Mouse (Mus musculus) CD4-positive, CD25-positive, alpha-beta regulatory T cell, adult 4 months (primary cell): Measurements from ENCODE around the gene Birc5. TPM values are rescaled to one million over a fixed set of nuclear protein-coding genes. Genes with fewer than 3 reads are reported as not detected.

Experiments
- ATAC-seq: one replicate; pipeline ENCODE4 v1.8.0; 2017
- polyA plus RNA-seq, 2 experiments: library from polyadenylated mRNA; unstranded; fragments of 100-300 nt; shearing (Covaris generic); gene quantifications; one replicate each; pipeline ENCODE4 v1.2.1; 2017

Birc5 gene
- polyA plus RNA-seq, 2 experiments from 2014 or later: 16.9 to 31.5 TPM

DNA sequence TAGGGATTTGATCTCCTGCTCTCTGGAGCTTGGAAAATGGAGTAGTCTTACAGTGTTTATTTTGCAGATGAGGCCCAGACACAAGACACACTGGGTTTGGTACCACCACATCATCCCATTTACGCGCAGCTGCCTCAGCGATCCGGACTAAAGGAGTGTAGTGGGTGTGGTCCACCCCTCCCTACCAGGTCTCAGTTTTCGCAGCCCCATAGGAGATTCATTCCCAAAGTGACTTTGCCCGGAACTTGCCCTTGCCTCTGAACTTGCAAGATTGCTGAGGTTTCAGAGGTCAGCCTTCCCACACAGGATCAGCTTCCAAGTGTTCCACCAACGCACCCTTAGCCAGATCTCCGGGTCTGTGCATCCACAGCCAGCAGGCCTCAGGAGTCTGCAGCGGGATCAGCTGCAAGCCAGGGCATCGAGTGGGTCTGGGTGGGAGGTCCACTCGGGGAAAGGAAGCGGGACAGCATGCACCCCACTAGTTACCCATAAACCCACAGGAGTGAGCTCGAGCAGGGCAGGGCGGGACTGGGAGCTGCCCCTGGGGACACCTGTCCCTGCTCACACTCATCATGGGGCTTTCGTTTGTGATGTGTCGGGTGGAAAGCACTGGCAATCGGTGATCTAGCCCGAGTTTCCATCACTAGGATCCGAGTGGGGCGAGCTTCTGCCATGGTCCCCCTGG is 39.3 kb downstream of the Birc5 start:
- no peak for ATAC-seq

DNA sequence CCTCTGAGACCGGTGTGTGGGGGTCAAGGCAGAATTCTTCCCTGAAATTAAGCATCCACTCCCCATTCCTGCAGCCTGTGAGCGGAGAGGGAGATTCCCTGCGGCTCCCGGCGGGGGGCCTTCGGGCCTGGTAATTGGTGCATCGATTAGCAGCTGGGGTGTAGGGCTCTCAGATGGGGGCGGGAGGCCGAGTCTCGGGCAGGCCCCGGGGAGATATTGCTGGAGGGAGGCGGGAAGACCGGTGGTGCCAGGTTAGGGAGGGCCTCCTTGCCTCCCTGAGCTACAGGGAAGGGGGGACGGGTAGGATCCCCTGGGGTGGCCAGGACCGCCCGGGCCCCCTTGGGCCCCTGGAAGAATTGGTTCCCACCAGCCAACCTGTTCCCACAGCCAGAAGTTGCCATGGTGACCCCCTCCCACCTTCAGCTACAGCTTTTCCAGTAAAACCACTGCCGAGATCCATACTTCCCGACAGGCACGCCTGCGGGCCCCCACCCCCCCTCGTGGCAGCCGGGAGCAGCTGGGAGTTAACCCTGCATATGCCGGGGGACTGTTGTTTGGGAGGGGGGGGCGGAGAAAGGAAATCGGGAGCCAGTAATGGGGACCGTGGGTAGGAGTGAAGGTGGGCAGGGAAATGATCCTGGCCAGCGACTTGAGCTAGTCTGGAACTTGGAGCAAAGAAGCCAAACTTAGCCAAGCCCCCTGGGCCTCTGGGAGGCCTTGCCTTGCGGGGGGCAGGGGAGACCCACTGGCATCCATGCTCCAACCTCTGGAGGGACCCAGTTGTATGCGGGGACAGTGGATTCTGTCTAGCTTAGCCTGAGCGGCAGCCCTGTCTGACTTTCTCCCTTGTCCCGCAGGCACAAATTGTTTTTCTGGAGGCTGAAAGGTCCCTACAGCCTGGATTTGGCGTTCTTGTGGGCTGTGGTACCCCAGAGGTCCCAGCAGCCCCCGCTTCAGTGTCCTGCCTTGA is 40.1 kb downstream of the Birc5 start:
- no peak for ATAC-seq

DNA sequence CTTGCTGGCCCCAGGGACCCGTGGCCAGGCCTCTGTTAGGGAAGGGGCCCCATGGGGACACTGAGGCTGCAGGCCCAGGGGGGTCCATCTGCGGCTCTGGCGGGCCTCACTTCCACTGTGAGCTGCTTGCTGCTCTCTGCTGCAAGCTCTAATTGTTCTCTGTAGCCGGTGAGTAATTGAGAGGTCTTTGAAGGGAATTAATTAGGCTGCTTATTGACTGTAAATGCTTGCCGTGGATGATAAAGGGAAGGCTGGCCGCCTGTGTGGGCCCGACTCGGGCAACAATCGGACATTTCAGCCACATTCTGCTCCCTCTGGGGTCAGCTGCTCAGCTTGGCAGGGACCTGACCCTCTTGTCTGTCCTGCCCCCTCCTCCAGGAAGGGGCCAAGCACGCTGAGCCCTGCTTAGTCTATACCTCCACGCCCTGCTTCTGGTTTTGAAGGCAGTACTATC is 40.9 kb downstream of the Birc5 start:
- ATAC-seq: no peak

DNA sequence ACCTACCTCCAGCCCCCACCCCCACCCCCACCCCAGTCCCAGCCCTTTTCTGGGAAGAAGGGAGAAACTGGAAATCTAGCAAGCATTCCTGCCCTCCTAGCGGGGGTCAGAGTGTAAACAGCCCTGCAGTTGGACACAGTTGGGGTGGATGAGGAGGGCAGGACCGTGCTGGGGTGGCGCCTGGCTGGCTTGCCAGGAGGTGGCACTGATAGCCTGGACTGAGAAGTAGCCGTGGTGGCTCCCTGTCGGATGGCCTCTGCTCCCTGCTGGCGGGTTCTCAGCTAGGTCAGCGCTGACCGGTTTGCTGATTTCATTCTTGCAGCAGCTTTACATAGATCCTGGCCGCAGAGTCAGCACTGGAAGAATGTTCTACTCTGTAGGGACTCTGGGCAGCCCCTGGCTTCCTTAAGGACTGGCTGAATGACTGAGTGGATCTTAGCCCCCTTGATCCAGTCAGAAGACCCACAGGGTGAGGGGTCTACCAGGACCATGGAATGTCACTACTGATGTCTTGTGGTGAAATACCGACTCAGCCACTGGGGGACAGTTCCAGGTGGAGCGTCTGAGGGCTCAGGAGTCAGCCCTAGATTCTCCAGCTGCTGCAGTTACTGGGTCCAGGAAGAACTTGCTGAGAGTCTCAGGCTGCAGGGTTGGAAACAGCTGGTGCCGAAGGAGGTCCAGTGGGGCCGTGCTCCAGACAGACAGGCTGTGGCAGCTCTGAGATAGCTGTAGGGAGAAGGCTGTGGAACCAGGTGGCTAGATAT is 41.6 kb downstream of the Birc5 start:
- ATAC-seq: no peak

DNA sequence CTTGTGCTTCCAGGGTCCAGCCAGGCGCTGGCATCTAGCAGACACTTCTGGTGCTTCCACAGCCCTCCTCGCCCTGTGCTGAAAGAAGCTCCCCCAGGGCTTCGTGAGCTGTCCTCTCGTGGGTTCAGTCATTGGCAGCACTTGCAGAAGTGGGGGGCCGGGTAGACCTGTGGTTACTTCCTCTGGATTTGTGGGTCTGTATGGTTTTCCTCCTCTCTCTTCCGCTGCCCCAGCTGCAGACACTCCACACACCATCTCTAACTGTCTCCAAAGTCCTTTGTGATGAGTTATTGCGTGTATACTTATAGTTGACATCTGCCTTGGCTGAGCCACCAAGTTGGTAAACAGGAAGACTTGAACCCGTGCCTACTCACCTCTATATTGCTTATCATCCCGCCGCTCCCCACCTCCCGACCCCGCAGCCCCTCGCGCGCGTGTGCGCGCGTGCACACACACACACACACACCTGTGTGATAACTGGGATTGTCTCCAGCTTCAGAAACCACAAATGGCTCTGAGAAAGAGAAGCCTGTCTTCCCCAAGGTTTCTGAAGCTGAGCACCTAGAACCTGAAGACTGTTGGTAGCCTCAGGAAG is 42.6 kb downstream of the Birc5 start:
- ATAC-seq: peak; percentile 34

DNA sequence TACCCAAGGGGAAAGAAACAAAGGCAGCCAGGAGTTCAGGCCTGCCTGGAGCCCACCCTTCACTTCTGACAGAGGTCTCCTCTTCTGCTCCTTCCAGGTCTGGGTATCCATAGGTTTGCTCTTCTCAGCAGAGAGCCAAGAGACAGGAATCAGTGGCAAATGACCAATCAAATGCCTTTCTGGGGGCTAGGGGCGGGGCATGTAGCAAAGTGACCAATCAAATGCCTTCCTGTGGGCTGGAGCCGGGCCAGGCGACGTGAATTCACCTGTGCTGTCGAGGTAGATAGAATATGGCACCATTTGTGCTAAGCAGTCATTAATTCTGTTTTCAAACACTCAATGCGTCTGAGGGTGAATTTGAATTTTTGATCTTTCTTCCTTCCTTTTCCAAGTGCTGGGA is 43.1 kb downstream of the Birc5 start:
- ATAC-seq: peak; percentile 87

DNA sequence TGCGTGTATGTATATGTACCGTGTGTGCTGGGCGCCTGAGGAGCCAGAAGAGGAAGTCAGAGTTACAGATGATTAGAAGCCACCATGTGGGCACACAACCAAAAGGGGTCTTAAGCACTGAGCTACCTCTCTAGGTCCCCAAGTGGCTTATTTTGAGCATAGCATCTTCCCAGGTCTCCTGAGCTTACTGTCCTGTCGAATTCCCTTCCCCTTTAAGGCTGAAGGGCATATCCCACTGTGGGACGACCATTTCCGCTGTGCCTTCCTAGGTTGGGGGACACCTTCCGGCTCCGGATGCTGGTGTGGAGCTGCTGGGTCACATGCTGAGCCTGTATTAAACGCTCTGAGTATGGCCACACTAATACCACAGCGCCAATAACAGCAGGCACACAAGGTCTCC is 45.6 kb downstream of the Birc5 start:
- no peak for ATAC-seq

DNA sequence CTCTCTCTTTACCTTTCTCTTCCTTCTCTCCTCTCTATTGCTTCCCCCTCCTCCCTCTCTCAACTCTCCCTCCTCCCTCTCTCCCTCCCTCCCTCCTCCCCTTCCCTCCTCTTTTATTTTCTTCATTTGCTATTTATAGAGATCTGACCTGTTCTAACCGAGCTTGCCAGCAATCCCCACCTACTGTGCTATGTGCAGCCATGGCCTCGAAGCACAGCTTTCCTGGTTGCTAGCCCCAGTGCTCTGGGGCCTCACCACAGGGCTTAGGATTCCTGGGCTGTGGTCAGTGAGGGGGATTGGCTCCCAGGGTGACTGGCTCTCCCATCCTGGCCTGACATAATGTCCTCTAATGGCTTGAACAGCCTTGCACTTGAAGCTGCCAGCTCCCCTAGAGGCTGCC is 47.5 kb downstream of the Birc5 start:
- ATAC-seq: no peak

DNA sequence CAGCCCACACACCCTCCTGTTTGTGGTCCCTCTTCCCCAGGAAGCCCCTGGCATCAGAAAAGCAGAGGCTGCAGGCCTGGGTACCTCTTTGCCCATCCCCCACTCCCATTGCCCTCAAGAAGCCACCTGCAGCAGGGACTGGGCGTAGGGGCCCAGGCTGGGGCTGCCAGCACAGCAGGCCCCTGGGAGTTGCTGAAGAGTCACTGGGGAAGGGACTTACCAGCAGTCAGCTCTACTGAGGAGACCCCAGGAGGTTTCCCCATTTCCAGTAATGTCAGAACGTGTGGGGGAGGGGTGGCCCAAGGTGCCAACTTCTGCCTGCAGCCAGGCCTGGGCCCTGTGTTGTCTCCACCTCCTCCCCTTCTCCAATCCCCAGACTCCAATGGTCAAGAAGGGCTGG is 53.2 kb downstream of the Birc5 start:
- ATAC-seq: no peak

DNA sequence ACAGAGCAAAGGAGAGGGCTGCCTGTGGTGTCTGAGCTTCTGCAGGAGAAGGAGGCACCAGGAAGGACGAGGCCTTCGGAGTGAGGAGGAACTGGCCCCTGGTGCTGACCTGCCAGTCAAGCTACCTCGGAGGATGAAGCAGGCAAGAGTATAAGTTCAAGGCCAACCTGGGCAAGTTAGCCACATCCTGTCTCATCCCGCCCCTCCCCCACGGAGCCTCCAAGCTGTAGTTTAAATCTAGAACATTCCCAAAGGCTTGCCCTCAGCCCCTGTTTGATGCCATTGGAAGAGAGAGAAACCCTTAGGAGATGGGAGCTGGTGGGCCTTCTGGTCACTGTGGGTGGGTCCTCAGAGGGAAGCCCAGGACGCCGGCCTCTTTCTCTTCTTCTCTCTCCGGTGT is 55.4 kb downstream of the Birc5 start:
- no peak for ATAC-seq

Other genes with a start within 250 kb of the Birc5 start
- 10 to 100 TPM; 19.6 to 21.4 TPM for gene Tnrc6c, start 195.0 kb upstream of the Birc5 start, polyA plus RNA-seq
- gene Tmc8, start 67.2 kb upstream of the Birc5 start, polyA plus RNA-seq: 10 to 100 TPM; 35.1 to 41.6 TPM
- 100 to 1,000 TPM in 1 of 2 experiments, 10 to 100 TPM in 1; 85.5 to 146 TPM for gene Tmc6, start 67.1 kb upstream of the Birc5 start, polyA plus RNA-seq
- gene 6030468B19Rik, start 51.6 kb upstream of the Birc5 start, polyA plus RNA-seq: 1 to 10 TPM in 1 of 2 experiments, not detected in 1; 1.0 TPM
- gene Gm20708, start 39.6 kb upstream of the Birc5 start, polyA plus RNA-seq: 1 to 10 TPM; 1.0 to 3.2 TPM
- gene Syngr2, start 39.6 kb upstream of the Birc5 start, polyA plus RNA-seq: 100 to 1,000 TPM; 110 to 153 TPM
- gene Afmid, start 23.3 kb upstream of the Birc5 start, polyA plus RNA-seq: 10 to 100 TPM; 24.8 to 42.0 TPM
- gene Tk1, start 23.2 kb upstream of the Birc5 start, polyA plus RNA-seq: 10 to 100 TPM; 31.4 to 55.1 TPM
- gene Tmem235, start 11.5 kb downstream of the Birc5 start, polyA plus RNA-seq: not detected
- gene Tha1, start 24.2 kb downstream of the Birc5 start, polyA plus RNA-seq: 1 to 10 TPM; 8.5 to 10.0 TPM
- gene Socs3, start 120.8 kb downstream of the Birc5 start, polyA plus RNA-seq: 10 to 100 TPM; 34.4 to 35.5 TPM
- 10 to 100 TPM; 34.3 to 38.8 TPM for gene Pgs1, start 137.0 kb downstream of the Birc5 start, polyA plus RNA-seq